Mouse (Mus musculus) cerebellum, adult 2 months (tissue): ENCODE measurements around the gene Iqgap2. TPM values are rescaled to one million over a fixed set of nuclear protein-coding genes. Genes with fewer than 3 reads are reported as not detected.

ENCODE experiments used
- DNase-seq, 2 experiments: peaks; one replicate each; pipeline ENCODE4 v3.0.0; 2021
- H3K27ac ChIP-seq: fragments of 200-500 bp; 2 replicates; pipeline ENCODE4 v1.5.1; 2012; ENCODE audit warnings: low read length, control low read depth, inconsistent platforms; ENCODE audit not compliant: insufficient read depth
- H3K27me3 ChIP-seq: fragments of 200-500 bp; 2 replicates; pipeline ENCODE4 v1.6.1; 2012; ENCODE audit warnings: inconsistent platforms, mild to moderate bottlenecking, low read length, moderate library complexity; ENCODE audit not compliant: control insufficient read depth, insufficient read depth
- H3K4me1 ChIP-seq: fragments of 200-500 bp; 2 replicates; pipeline ENCODE4 v1.6.1; 2011; ENCODE audit warnings: low read length; ENCODE audit not compliant: control insufficient read depth, insufficient read depth
- H3K4me3 ChIP-seq: fragments of 200-500 bp; replicated peaks from 2 replicates; pipeline ENCODE3; 2011; ENCODE audit warnings: mild to moderate bottlenecking, low read depth, low read length, control low read depth; ENCODE audit not compliant: insufficient read depth
- CTCF ChIP-seq: fragments of 200-500 bp; IDR thresholded peaks from 2 replicates; pipeline ENCODE4 v1.5.1; 2011; ENCODE audit warnings: low read depth, mild to moderate bottlenecking, control low read depth, low read length, moderate library complexity, borderline replicate concordance; ENCODE audit not compliant: insufficient read depth
- POLR2A ChIP-seq: fragments of 200-500 bp; IDR thresholded peaks from 2 replicates; pipeline ENCODE4 v1.6.1; 2011; ENCODE audit warnings: low read length, control low read depth, borderline replicate concordance; ENCODE audit not compliant: insufficient read depth
- WGBS: fragments of 180-500 bp; shearing (Covaris S2); methylation state at CpG from one replicate; pipeline ENCODE4 v1.1.7; 2018; 5-methylcytosine and 5-hydroxymethylcytosine counted together
- polyA plus RNA-seq: library from polyadenylated mRNA; depleted of rRNA; stranded (reverse); fragments of >200 nt; gene quantifications from 2 replicates; pipeline ENCODE4 v1.2.3, GENCODE M21; 2012

The Iqgap2 gene
- polyA plus RNA-seq, 1 experiment, result 1.3 TPM

- WGBS, result 97% methylated on average over 7 of the region's 7 CpGs
- H3K4me1 ChIP-seq, result peaks cover 11% of the 10 kb centered on the region
- H3K27ac ChIP-seq, result no peak overlapping the region
- H3K27me3 ChIP-seq, result no peaks in the 10 kb centered on the region
- no peak for DNase-seq
- no peak overlapping the region for H3K4me3 ChIP-seq
- TF ChIP-seq CTCF (no peak), POLR2A (no peak)
Measured at GRCm38 (mm10) chr13:95780038-95780437, 111.7 kb downstream of the Iqgap2 start.

- H3K4me1 ChIP-seq, result peaks cover 11% of the 10 kb centered on the region
- no peak overlapping the region for H3K27ac ChIP-seq
- H3K4me3 ChIP-seq, result no peak overlapping the region
- no peak for TF ChIP-seq POLR2A
- no peak for TF ChIP-seq CTCF
- WGBS, result 97% methylated on average over 8 of the region's 8 CpGs
- DNase-seq, result no peak
- H3K27me3 ChIP-seq, result no peaks in the 10 kb centered on the region
Measured at GRCm38 (mm10) chr13:95779261-95779660, 112.5 kb downstream of the Iqgap2 start.

- Histone ChIP-seq H3K4me1 (peaks cover 11% of the 10 kb centered on the region), H3K27ac (no peak overlapping the region), H3K27me3 (no peaks in the 10 kb centered on the region), H3K4me3 (no peak overlapping the region)
- TF ChIP-seq CTCF (no peak), POLR2A (no peak)
- no peak for DNase-seq
- WGBS, result 93% methylated on average over 9 of the region's 9 CpGs
Measured at GRCm38 (mm10) chr13:95778761-95779161, 113.0 kb downstream of the Iqgap2 start.

GRCm38 (mm10) chr13:95777651-95778391 lies 113.9 kb downstream of the Iqgap2 start:
- Histone ChIP-seq H3K4me1 (peaks cover 11% of the 10 kb centered on the region), H3K4me3 (no peak overlapping the region), H3K27me3 (no peaks in the 10 kb centered on the region), H3K27ac (no peak overlapping the region)
- 48% methylated on average over 5 of the region's 5 CpGs for WGBS
- no peak for TF ChIP-seq POLR2A
- no peak for TF ChIP-seq CTCF
- peak; percentile 18 to 52 for DNase-seq

DNA sequence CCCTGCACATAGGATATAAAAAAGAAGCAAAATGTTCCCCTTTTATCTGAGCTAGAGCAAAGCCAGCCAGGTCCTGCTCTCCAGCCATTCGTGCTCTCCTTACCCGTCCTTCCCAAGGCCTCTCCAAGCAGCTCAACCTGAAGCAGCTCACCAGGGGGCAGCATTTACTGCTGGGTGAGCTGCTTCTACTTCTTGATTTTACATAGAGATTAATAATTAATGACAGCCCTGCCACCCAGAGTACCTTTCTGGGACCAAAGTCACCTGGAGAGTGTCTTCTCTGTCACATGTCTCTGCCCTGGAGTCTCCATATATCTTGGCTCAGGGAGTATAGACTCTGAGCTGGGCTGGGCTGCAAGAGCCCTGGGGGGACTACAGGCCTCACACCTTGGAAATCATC lies 114.5 kb downstream of the Iqgap2 start:
- Histone ChIP-seq H3K4me3 (no peak overlapping the region), H3K27me3 (no peaks in the 10 kb centered on the region), H3K4me1 (peaks cover 11% of the 10 kb centered on the region), H3K27ac (no peak overlapping the region)
- peak in 1 of 2 experiments; percentile 21 for DNase-seq
- WGBS, result 40% methylated on average over 2 of the region's 2 CpGs
- TF ChIP-seq CTCF, result peak; percentile 32; the same call in 1 of the 2 replicates
- TF ChIP-seq POLR2A, result no peak

GRCm38 (mm10) chr13:95774966-95775696 lies 116.6 kb downstream of the Iqgap2 start:
- TF ChIP-seq POLR2A (no peak), CTCF (no peak)
- peak; percentile 29 to 51 for DNase-seq
- Histone ChIP-seq H3K4me1 (peaks cover 11% of the 10 kb centered on the region), H3K4me3 (no peak overlapping the region), H3K27ac (no peak overlapping the region), H3K27me3 (no peaks in the 10 kb centered on the region)
- 33% methylated on average over 11 of the region's 11 CpGs for WGBS

GRCm38 (mm10) chr13:95765017-95765416 lies 126.7 kb downstream of the Iqgap2 start:
- Histone ChIP-seq H3K4me3 (no peak overlapping the region), H3K4me1 (peaks cover 3% of the 10 kb centered on the region; the same call in 1 of the 2 replicates), H3K27ac (no peak overlapping the region), H3K27me3 (no peaks in the 10 kb centered on the region)
- TF ChIP-seq POLR2A, result no peak
- TF ChIP-seq CTCF, result no peak
- DNase-seq, result no peak
- 52% methylated on average over 9 of the region's 9 CpGs for WGBS
